Mouse (Mus musculus): ENCODE data around the gene Thap4. TPM values are rescaled to one million over a fixed set of nuclear protein-coding genes. Genes with fewer than 3 reads are reported as not detected.

The Thap4 gene
- polyA plus RNA-seq, 1 experiment from 2014 or later, result 58.4 TPM

DNA sequence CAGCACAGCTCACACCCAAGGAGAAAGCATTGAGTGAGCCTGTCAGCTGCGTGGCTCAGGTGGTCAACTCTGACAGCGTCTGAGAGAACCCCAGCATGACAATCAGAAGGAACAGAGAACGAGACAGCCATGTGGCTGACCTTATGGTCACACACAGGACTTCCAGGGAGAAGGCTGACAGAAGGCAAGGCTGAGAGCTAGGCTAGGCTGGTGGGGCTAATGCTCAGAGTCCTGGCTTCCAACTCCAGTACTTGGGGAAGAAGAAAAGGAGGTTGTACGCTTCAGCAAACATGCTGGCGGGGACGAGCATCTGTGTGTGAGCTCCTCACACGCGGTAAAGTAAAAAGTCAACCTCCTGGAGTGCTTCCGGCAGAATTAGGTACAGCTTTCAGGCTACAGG is 50.3 kb downstream of the Thap4 start:
- Histone ChIP-seq H3K4me3 (no peak overlapping the region), H3K9ac (no peak overlapping the region), H3K4me1 (no peaks in the 10 kb centered on the region), H3K36me3 (peaks cover 38% of the 10 kb centered on the region), H3K9me3 (no peaks in the 10 kb centered on the region), H3K27ac (no peak overlapping the region), H3K4me2 (no peak overlapping the region), H3K27me3 (no peaks in the 10 kb centered on the region)
- ATAC-seq (ENCODE audit: insufficient number of reproducible peaks, insufficient read depth, low FRiP score, low TSS enrichment, low read depth), result no peak
- 84% methylated on average over 9 of the region's 9 CpGs for WGBS

DNA sequence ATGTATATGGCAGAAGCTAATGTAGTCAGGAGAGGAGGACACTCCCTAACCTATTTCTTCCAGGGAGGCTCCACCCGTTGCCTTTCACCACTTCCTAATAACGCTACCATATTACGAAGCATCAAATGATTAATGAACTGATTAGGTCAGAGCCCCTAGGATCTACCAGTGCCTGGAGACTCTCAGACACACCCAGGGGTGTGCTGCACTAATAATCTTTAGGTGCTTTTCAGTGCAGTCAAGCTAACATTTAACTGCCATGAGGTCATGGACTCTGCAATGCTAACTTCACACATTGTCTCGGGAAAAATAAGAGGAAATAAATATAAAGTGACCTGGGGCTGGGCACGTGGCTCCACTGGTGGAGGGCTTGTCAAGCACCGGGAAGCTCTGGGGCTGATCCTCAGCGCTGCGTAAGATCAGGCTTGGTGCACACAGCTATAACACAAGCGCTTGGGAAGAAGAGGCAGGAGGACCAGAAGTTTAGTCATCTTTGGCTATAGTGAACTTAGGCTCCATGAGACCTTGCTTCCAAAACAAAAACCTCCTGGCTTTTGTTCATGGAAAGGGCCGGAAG is 51.1 kb downstream of the Thap4 start:
- Histone ChIP-seq H3K9ac (no peak overlapping the region), H3K27me3 (no peaks in the 10 kb centered on the region), H3K9me3 (no peaks in the 10 kb centered on the region), H3K4me1 (no peaks in the 10 kb centered on the region), H3K36me3 (peaks cover 37% of the 10 kb centered on the region), H3K27ac (no peak overlapping the region), H3K4me3 (no peak overlapping the region), H3K4me2 (no peak overlapping the region)
- ATAC-seq (ENCODE audit: insufficient number of reproducible peaks, insufficient read depth, low FRiP score, low TSS enrichment, low read depth), result no peak
- 94% methylated on average over 10 of the region's 10 CpGs for WGBS

DNA sequence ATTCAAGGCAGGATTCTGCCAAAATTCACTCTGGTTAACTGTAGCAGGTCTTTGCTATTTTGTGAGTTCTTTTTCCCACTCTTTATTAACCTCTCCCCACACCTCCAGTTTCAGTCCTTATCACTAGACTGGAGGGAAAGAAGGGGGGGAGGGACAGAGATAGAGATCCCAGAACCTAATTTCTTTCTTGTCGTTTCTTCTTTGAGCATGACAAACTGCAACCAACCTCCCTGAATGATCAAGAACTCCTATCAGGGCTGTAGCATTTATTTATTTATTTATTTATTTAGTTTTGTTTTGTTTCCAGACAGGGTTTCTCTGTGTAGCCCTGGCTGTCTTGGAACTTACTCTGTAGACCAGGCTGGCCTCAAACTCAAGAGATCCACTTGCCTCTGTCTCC is 52.6 kb downstream of the Thap4 start:
- Histone ChIP-seq H3K4me2 (no peak overlapping the region), H3K27me3 (no peaks in the 10 kb centered on the region), H3K9ac (no peak overlapping the region), H3K36me3 (peaks cover 35% of the 10 kb centered on the region), H3K4me3 (no peak overlapping the region), H3K9me3 (no peaks in the 10 kb centered on the region), H3K4me1 (no peaks in the 10 kb centered on the region), H3K27ac (no peak overlapping the region)
- 95% methylated on average over 1 of the region's 1 CpGs for WGBS
- no peak for ATAC-seq (ENCODE audit: insufficient number of reproducible peaks, insufficient read depth, low FRiP score, low TSS enrichment, low read depth)

DNA sequence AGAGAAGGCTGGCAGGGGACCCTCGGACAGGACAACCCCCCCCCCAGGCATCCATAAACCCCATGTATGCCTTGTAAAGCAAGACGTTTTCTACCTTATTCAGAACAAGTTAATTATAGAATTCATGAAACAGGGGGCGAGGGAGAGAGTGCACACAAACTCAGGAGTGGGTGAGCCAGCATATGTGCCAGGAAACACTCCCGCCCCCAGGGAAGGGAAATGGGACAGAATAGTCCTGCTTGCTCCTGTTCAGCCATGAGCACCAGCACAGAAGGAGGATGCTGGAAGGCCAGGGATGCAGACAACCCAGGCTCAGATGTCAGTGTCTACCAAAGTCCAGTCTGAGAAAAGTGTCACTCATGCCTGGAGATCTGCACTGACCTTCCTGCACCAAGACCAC is 55.5 kb downstream of the Thap4 start:
- H3K4me1 ChIP-seq, result no peaks in the 10 kb centered on the region
- no peak overlapping the region for H3K9ac ChIP-seq
- no peak for ATAC-seq (ENCODE audit: insufficient number of reproducible peaks, insufficient read depth, low FRiP score, low TSS enrichment, low read depth)
- H3K9me3 ChIP-seq, result no peaks in the 10 kb centered on the region
- no peak overlapping the region for H3K4me3 ChIP-seq
- 75% methylated on average over 4 of the region's 4 CpGs for WGBS
- peaks cover 31% of the 10 kb centered on the region for H3K36me3 ChIP-seq
- no peak overlapping the region for H3K4me2 ChIP-seq
- H3K27me3 ChIP-seq, result no peaks in the 10 kb centered on the region
- H3K27ac ChIP-seq, result no peak overlapping the region

DNA sequence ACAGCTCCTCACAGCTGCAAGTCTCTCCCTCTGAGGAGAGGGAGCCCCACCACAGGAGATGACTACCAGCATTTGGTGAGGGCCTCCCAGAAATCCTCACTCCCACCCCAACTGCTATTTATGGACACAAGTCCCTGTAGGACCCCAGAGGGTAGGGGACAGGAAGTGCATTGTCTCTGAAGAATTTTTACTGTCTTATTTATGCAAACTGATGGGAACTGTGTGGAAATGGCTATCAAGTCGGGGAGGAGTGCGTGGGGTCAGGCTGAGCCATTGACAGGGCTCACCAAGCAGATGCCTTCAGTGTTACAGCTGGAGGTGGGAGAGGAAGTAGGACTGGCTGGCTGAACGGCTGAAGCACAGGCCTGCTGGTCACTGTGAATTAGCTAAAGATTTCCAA is 57.3 kb downstream of the Thap4 start:
- 58% methylated on average over 3 of the region's 3 CpGs for WGBS
- H3K36me3 ChIP-seq, result peaks cover 22% of the 10 kb centered on the region
- no peaks in the 10 kb centered on the region for H3K9me3 ChIP-seq
- no peak overlapping the region for H3K27ac ChIP-seq
- no peaks in the 10 kb centered on the region for H3K4me1 ChIP-seq
- no peak overlapping the region for H3K4me2 ChIP-seq
- H3K27me3 ChIP-seq, result no peaks in the 10 kb centered on the region
- ATAC-seq (ENCODE audit: insufficient number of reproducible peaks, insufficient read depth, low FRiP score, low TSS enrichment, low read depth), result no peak
- H3K4me3 ChIP-seq, result no peak overlapping the region
- H3K9ac ChIP-seq, result no peak overlapping the region

DNA sequence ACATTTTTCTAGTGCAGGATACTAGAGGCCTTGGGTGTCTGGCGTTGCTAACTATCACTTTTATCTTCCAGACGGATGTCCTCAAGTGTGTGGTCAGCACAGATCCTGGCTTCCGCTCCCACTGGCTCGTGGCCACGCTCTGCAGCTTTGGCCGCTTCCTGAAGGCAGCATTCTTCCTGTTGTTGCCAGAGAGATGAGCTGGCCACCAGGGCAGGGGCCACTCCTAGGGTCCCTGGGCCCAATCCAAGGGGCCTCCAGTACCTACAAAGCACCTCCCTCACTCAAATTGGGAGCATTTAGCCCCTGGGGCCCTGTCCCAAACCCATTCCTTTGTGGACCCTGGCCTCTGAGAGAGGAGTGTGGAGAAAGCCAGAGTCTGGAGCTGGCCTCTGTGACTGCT is 59.7 kb downstream of the Thap4 start:
- Histone ChIP-seq H3K9ac (no peak overlapping the region), H3K4me3 (no peak overlapping the region), H3K27me3 (no peaks in the 10 kb centered on the region), H3K9me3 (no peaks in the 10 kb centered on the region), H3K4me1 (no peaks in the 10 kb centered on the region), H3K27ac (no peak overlapping the region), H3K36me3 (peaks cover 21% of the 10 kb centered on the region), H3K4me2 (no peak overlapping the region)
- 83% methylated on average over 6 of the region's 6 CpGs for WGBS
- ATAC-seq (ENCODE audit: insufficient number of reproducible peaks, insufficient read depth, low FRiP score, low TSS enrichment, low read depth), result no peak

DNA sequence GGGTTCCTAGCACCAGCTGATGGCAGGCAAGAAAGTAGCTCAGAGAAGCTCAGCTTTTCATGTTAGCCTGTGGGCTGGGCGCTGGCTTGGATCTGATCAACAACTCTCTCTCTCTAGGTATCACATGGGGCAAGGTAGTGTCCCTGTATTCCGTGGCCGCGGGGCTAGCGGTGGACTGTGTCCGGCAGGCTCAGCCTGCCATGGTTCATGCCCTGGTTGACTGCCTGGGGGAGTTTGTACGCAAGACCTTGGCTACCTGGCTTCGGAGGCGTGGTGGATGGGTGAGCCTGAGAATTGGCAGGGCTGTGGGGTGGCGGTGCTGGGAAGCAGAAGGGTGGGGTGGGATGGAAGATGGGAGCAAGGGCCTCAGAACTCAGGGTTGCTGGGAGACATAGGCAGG is 60.7 kb downstream of the Thap4 start:
- H3K4me1 ChIP-seq, result no peaks in the 10 kb centered on the region
- 94% methylated on average over 10 of the region's 10 CpGs for WGBS
- H3K36me3 ChIP-seq, result peaks cover 21% of the 10 kb centered on the region
- no peaks in the 10 kb centered on the region for H3K27me3 ChIP-seq
- no peaks in the 10 kb centered on the region for H3K9me3 ChIP-seq
- no peak overlapping the region for H3K9ac ChIP-seq
- no peak overlapping the region for H3K27ac ChIP-seq
- no peak for ATAC-seq (ENCODE audit: insufficient number of reproducible peaks, insufficient read depth, low FRiP score, low TSS enrichment, low read depth)
- H3K4me2 ChIP-seq, result no peak overlapping the region
- H3K4me3 ChIP-seq, result no peak overlapping the region

DNA sequence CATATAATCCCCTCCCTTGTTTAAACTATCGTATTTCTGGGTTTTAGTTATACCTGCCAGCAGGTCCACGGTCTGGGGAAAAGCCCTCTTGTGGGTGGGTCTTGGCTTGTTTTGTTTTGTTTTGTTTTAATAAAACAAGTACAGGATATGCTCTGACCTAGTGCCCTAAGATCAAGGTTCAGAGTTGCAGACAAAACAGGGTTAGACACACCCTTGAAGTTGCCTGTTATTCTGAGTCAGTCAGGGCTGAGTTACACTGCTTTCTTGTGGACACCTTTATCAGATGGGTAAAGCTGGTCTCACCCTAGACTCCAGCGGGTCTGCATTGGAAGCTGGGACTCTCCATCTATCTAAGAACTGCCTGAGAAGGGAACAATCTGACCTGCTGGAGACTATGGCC is 61.2 kb downstream of the Thap4 start:
- no peak overlapping the region for H3K4me3 ChIP-seq
- no peak overlapping the region for H3K4me2 ChIP-seq
- no peak for ATAC-seq (ENCODE audit: insufficient number of reproducible peaks, insufficient read depth, low FRiP score, low TSS enrichment, low read depth)
- no peak overlapping the region for H3K9ac ChIP-seq
- peaks cover 21% of the 10 kb centered on the region for H3K36me3 ChIP-seq
- no peaks in the 10 kb centered on the region for H3K4me1 ChIP-seq
- no peak overlapping the region for H3K27ac ChIP-seq
- H3K9me3 ChIP-seq, result no peaks in the 10 kb centered on the region
- 80% methylated on average over 3 of the region's 3 CpGs for WGBS
- H3K27me3 ChIP-seq, result no peaks in the 10 kb centered on the region

DNA sequence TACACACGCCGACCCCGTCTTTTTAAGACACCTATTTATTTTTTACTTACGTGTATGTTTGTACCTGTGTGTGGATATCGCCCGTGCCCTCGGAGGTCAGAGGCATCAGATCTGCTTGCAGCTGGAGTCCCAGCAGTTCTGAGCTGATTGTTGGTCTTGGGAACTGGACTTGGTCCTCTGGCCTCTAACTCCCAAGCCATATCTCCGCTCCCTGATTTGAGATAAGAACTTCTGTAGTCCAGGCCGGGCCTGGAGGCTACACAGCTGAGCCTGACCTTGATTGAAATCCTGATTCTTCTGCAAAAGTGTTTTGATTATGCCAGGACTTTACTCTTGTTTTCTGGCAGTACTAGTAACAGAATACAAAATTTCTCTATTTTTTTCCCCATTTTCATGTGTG is 61.9 kb downstream of the Thap4 start:
- Histone ChIP-seq H3K9ac (no peak overlapping the region), H3K27ac (no peak overlapping the region), H3K27me3 (no peaks in the 10 kb centered on the region), H3K4me1 (no peaks in the 10 kb centered on the region), H3K36me3 (peaks cover 21% of the 10 kb centered on the region), H3K4me3 (no peak overlapping the region), H3K4me2 (no peak overlapping the region), H3K9me3 (no peaks in the 10 kb centered on the region)
- ATAC-seq (ENCODE audit: insufficient number of reproducible peaks, insufficient read depth, low FRiP score, low TSS enrichment, low read depth), result no peak
- 91% methylated on average over 9 of the region's 9 CpGs for WGBS

DNA sequence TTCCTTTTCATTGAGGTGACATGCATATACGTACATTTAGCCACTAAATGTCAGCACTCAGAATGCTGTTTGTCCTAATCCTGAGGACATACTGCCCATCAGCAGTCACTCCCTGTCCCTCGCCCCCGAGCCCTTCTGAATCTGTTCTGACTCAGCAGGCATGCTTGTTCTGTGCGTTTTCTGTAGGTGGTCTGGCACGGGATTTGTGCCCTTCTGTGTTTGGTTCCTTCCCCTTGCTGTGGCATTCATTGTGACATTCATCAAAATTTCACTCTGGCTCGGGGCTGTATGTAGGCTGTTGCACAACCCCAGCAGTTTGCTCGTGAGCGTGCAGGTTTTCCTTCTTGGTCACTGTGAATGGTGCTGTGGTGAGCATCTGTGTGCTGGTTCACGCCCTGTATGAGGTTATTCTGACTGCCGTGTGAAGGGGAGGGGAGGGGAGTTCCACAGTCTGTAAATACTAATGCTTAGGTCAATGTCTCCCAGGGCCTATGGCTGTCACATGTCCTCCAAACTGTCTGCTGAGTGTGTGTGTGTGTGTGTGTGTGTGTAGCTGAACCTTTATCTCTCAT is 62.8 kb downstream of the Thap4 start:
- Histone ChIP-seq H3K36me3 (peaks cover 21% of the 10 kb centered on the region), H3K27ac (no peak overlapping the region), H3K9me3 (no peaks in the 10 kb centered on the region), H3K27me3 (peaks cover 3% of the 10 kb centered on the region; the same call in 1 of the 2 replicates), H3K4me3 (no peak overlapping the region), H3K4me2 (no peak overlapping the region), H3K4me1 (peaks cover 4% of the 10 kb centered on the region), H3K9ac (no peak overlapping the region)
- WGBS, result 77% methylated on average over 10 of the region's 10 CpGs
- ATAC-seq (ENCODE audit: insufficient number of reproducible peaks, insufficient read depth, low FRiP score, low TSS enrichment, low read depth), result no peak

DNA sequence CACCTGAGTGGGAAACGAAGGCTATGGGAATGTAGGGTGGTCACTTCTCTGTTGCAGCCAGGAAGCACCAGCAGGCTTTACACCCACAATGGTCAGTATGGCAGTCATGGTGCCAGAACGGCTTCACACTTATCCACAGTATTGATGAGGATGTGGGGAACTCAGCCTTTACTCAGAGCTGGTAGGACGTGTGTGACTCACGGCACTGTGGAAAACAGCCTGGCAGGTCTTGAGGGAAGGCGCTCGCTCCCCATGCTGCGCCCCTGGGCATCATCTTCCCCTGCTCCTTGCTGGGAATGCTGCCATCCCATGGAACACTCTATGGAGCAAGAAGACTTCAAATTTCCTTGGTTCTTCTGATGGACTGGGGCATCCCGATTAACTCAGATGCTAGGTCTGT is 63.6 kb downstream of the Thap4 start:
- Histone ChIP-seq H3K4me2 (no peak overlapping the region), H3K27ac (no peak overlapping the region), H3K27me3 (peaks cover 3% of the 10 kb centered on the region; the same call in 1 of the 2 replicates), H3K36me3 (peaks cover 16% of the 10 kb centered on the region), H3K9ac (no peak overlapping the region), H3K4me1 (peaks cover 8% of the 10 kb centered on the region), H3K9me3 (no peaks in the 10 kb centered on the region), H3K4me3 (no peak overlapping the region)
- WGBS, result 86% methylated on average over 8 of the region's 8 CpGs
- no peak for ATAC-seq (ENCODE audit: insufficient number of reproducible peaks, insufficient read depth, low FRiP score, low TSS enrichment, low read depth)

DNA sequence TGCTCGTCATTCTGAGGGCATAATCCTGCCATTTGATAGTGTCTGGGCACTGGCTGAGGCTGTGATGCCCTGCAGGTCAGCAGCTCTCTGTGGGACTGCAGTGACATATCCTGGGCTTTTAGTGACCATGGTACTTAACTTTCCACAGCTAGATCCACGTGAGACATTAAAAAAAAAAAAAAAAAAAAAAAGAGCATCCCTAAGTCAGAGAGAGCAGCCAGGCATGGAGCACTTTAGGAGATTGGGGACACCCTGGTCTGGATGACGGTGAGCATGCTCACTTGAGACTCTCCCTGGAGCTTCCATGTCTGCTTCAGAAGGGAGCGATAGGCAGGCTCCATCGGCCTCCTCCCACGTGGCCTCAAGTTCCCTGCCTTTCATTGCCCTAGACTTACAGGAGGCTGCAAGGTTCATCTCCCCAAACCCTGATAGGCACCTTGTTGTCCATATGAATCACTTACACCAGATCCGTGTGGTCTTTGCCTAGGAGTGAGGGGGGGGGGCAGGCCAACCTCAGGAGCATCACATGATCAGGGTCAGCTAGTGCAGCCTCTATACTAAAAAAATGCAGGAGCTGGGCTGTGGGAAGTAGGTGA is 64.7 kb downstream of the Thap4 start:
- ATAC-seq (ENCODE audit: insufficient number of reproducible peaks, insufficient read depth, low FRiP score, low TSS enrichment, low read depth), result no peak
- Histone ChIP-seq H3K4me2 (no peak overlapping the region), H3K9me3 (no peaks in the 10 kb centered on the region), H3K4me3 (no peak overlapping the region), H3K36me3 (peaks cover 5% of the 10 kb centered on the region), H3K4me1 (peaks cover 13% of the 10 kb centered on the region), H3K27ac (no peak overlapping the region), H3K9ac (no peak overlapping the region), H3K27me3 (peaks cover 3% of the 10 kb centered on the region; the same call in 1 of the 2 replicates)
- WGBS, result 85% methylated on average over 7 of the region's 7 CpGs
